Mouse (Mus musculus): Measurements from ENCODE around the gene Mrpl19. TPM values are rescaled to one million over a fixed set of nuclear protein-coding genes. Genes with fewer than 3 reads are reported as not detected.

Gene Mrpl19
- polyA plus RNA-seq, 1 experiment from 2014 or later, result 69.5 TPM

GRCm38 (mm10) chr6:81912177-81912576, 53.6 kb downstream of the Mrpl19 start:
- no peak for ATAC-seq (ENCODE audit: low FRiP score)
- no peaks in the 10 kb centered on the region for H3K27me3 ChIP-seq (ENCODE audit: control insufficient read depth, insufficient read depth, low read length)
- H3K9me3 ChIP-seq (ENCODE audit: control insufficient read depth, low read length), result no peaks in the 10 kb centered on the region
- H3K4me1 ChIP-seq (replicated peaks; ENCODE audit: control insufficient read depth, insufficient read depth, low read length), result no peaks in the 10 kb centered on the region
- no peak overlapping the region for H3K27ac ChIP-seq (ENCODE audit: low read depth, low read length)
- 85% methylated on average over 3 of the region's 3 CpGs for WGBS
- no peaks in the 10 kb centered on the region for H3K36me3 ChIP-seq (ENCODE audit: control insufficient read depth, insufficient read depth, low read length)
- no peak for DNase-seq (ENCODE audit: low spot score)
- no peak overlapping the region for H3K9ac ChIP-seq (ENCODE audit: low read depth, low read length)
- no peak overlapping the region for H3K4me2 ChIP-seq (replicated peaks; ENCODE audit: low read depth, low read length)
- no peak overlapping the region for H3K4me3 ChIP-seq (ENCODE audit: low read depth, low read length)

- H3K9me3 ChIP-seq (ENCODE audit: control insufficient read depth, low read length), result no peaks in the 10 kb centered on the region
- no peaks in the 10 kb centered on the region for H3K27me3 ChIP-seq (ENCODE audit: control insufficient read depth, insufficient read depth, low read length)
- no peak overlapping the region for H3K4me2 ChIP-seq (replicated peaks; ENCODE audit: low read depth, low read length)
- H3K36me3 ChIP-seq (ENCODE audit: control insufficient read depth, insufficient read depth, low read length), result no peaks in the 10 kb centered on the region
- no peaks in the 10 kb centered on the region for H3K4me1 ChIP-seq (replicated peaks; ENCODE audit: control insufficient read depth, insufficient read depth, low read length)
- ATAC-seq (ENCODE audit: low FRiP score), result no peak
- H3K4me3 ChIP-seq (ENCODE audit: low read depth, low read length), result no peak overlapping the region
- DNase-seq (ENCODE audit: low spot score), result no peak
- 85% methylated on average over 4 of the region's 4 CpGs for WGBS
- no peak overlapping the region for H3K9ac ChIP-seq (ENCODE audit: low read depth, low read length)
- H3K27ac ChIP-seq (ENCODE audit: low read depth, low read length), result no peak overlapping the region
Measured at GRCm38 (mm10) chr6:81911713-81912112, 54.0 kb downstream of the Mrpl19 start.

- no peaks in the 10 kb centered on the region for H3K4me1 ChIP-seq (replicated peaks; ENCODE audit: control insufficient read depth, insufficient read depth, low read length)
- no peak overlapping the region for H3K4me3 ChIP-seq (ENCODE audit: low read depth, low read length)
- ATAC-seq (ENCODE audit: low FRiP score), result no peak
- no peak overlapping the region for H3K4me2 ChIP-seq (replicated peaks; ENCODE audit: low read depth, low read length)
- H3K27ac ChIP-seq (ENCODE audit: low read depth, low read length), result no peak overlapping the region
- DNase-seq (ENCODE audit: low spot score), result no peak
- 87% methylated on average over 5 of the region's 5 CpGs for WGBS
- no peak overlapping the region for H3K9ac ChIP-seq (ENCODE audit: low read depth, low read length)
- H3K27me3 ChIP-seq (ENCODE audit: control insufficient read depth, insufficient read depth, low read length), result no peaks in the 10 kb centered on the region
- no peaks in the 10 kb centered on the region for H3K9me3 ChIP-seq (ENCODE audit: control insufficient read depth, low read length)
- H3K36me3 ChIP-seq (ENCODE audit: control insufficient read depth, insufficient read depth, low read length), result no peaks in the 10 kb centered on the region
Measured at GRCm38 (mm10) chr6:81911244-81911643, 54.5 kb downstream of the Mrpl19 start.

- DNase-seq (ENCODE audit: low spot score), result no peak
- Histone ChIP-seq H3K4me2 (replicated peaks; ENCODE audit: low read depth, low read length) (no peak overlapping the region), H3K9ac (ENCODE audit: low read depth, low read length) (no peak overlapping the region), H3K9me3 (ENCODE audit: control insufficient read depth, low read length) (no peaks in the 10 kb centered on the region), H3K27ac (ENCODE audit: low read depth, low read length) (no peak overlapping the region), H3K4me1 (replicated peaks; ENCODE audit: control insufficient read depth, insufficient read depth, low read length) (no peaks in the 10 kb centered on the region), H3K4me3 (ENCODE audit: low read depth, low read length) (no peak overlapping the region), H3K36me3 (ENCODE audit: control insufficient read depth, insufficient read depth, low read length) (no peaks in the 10 kb centered on the region), H3K27me3 (ENCODE audit: control insufficient read depth, insufficient read depth, low read length) (no peaks in the 10 kb centered on the region)
- WGBS, result 80% methylated on average over 25 of the region's 25 CpGs
- ATAC-seq (ENCODE audit: low FRiP score), result no peak
Measured at GRCm38 (mm10) chr6:81910302-81910855, 55.4 kb downstream of the Mrpl19 start.

Other genes starting within 250 kb of the Mrpl19 start
- 12.8 and 13.6 TPM in 2 replicates for gene Gcfc2, start 42.3 kb downstream of the Mrpl19 start, polyA plus RNA-seq (2014; fragmentation: Nextera tagmentation; extraction: Ambion mirVana)
- 3.8 and 4.7 TPM in 2 replicates for gene Eva1a, start 75.1 kb upstream of the Mrpl19 start, polyA plus RNA-seq (2014; fragmentation: Nextera tagmentation; extraction: Ambion mirVana)